Comparison of ENCODE assay signal across 8 mouse cellular contexts in genomic region chr7:99332774-99333480, GRCm38 (mm10). TPM values are rescaled to one million over a fixed set of nuclear protein-coding genes. Genes with fewer than 3 reads are reported as not detected.
DNase-seq lines count a peak whose midpoint lies in the region; ATAC-seq and TF ChIP-seq lines count a peak whose summit lies in the region.

No protein-coding gene starts in this region.

- no peak overlapping the region for H3ac ChIP-seq in C2C12 (ENCODE audit: control insufficient read depth, insufficient read length, low read depth)

- TF ChIP-seq CTCF in C2C12 (IDR thresholded peaks at IDR 0.05; ENCODE audit: control insufficient read depth, insufficient read depth, insufficient read length) = peak; percentile 82
- peak; percentile 84 for TF ChIP-seq CTCF in olfactory bulb, adult 2 months (IDR thresholded peaks at IDR 0.05; ENCODE audit: insufficient read depth, low read depth, low read length)

- WGBS in embryonic facial prominence, embryonic 15.5 days = 41% methylated on average over 12 of the region's 12 CpGs
- WGBS in heart, embryonic 12.5 days = 28% methylated on average over 12 of the region's 12 CpGs
- 37% methylated on average over 12 of the region's 12 CpGs for WGBS in kidney, embryonic 16.5 days
- 46% methylated on average over 12 of the region's 12 CpGs for WGBS in liver, embryonic 11.5 days
- 34% methylated on average over 12 of the region's 12 CpGs for WGBS in olfactory bulb, adult 2 months

- no peaks in the 10 kb centered on the region for H3K79me3 ChIP-seq in C2C12 (ENCODE audit: low read depth)

- no peak overlapping the region for H3K4me2 ChIP-seq in embryonic facial prominence, embryonic 15.5 days (replicated peaks)
- no peak overlapping the region for H3K4me2 ChIP-seq in heart, embryonic 12.5 days
- H3K4me2 ChIP-seq in kidney, embryonic 16.5 days (replicated peaks; ENCODE audit: low read depth, low read length) = no peak overlapping the region
- H3K4me2 ChIP-seq in liver, embryonic 11.5 days = no peak overlapping the region

- H3K4me3 ChIP-seq in C2C12 (ENCODE audit: insufficient read depth, poor library complexity, severe bottlenecking) = no peak overlapping the region
- H3K4me3 ChIP-seq in embryonic facial prominence, embryonic 15.5 days (replicated peaks) = no peak overlapping the region
- no peak overlapping the region for H3K4me3 ChIP-seq in heart, embryonic 12.5 days
- no peak overlapping the region for H3K4me3 ChIP-seq in kidney, embryonic 16.5 days (ENCODE audit: low read length)
- H3K4me3 ChIP-seq in liver, embryonic 11.5 days (ENCODE audit: low read depth, low read length) = no peak overlapping the region
- H3K4me3 ChIP-seq in olfactory bulb, adult 2 months (ENCODE audit: insufficient read depth, low read depth, low read length) = no peak overlapping the region

- no peaks in the 10 kb centered on the region for H3K79me2 ChIP-seq in C2C12 (ENCODE audit: control insufficient read depth, insufficient read depth)

- no peak overlapping the region for H3K9ac ChIP-seq in embryonic facial prominence, embryonic 15.5 days
- H3K9ac ChIP-seq in heart, embryonic 12.5 days = peak overlapping the region; percentile 62
- peak overlapping the region; percentile 39; the same call in 1 of the 2 replicates for H3K9ac ChIP-seq in kidney, embryonic 16.5 days (replicated peaks; ENCODE audit: low read length)
- H3K9ac ChIP-seq in liver, embryonic 11.5 days (ENCODE audit: low read depth, low read length) = no peak overlapping the region

- DNase-seq in adrenal gland, postnatal 4 days (ENCODE audit: low spot score in 2 of 2) = peak; percentile 75 to 83
- peak; percentile 74 for DNase-seq in liver, embryonic 11.5 days (ENCODE audit: low spot score)
- peak; percentile 52 for DNase-seq in testis, postnatal 14 days (ENCODE audit: low spot score)

- H3K4me1 ChIP-seq in embryonic facial prominence, embryonic 15.5 days = no peaks in the 10 kb centered on the region
- H3K4me1 ChIP-seq in heart, embryonic 12.5 days (replicated peaks) = peaks cover 8% of the 10 kb centered on the region; the same call in 1 of the 2 replicates
- H3K4me1 ChIP-seq in kidney, embryonic 16.5 days (ENCODE audit: insufficient read depth, low read length) = no peaks in the 10 kb centered on the region
- no peaks in the 10 kb centered on the region for H3K4me1 ChIP-seq in liver, embryonic 11.5 days (replicated peaks; ENCODE audit: control insufficient read depth, insufficient read depth, low read length)
- H3K4me1 ChIP-seq in olfactory bulb, adult 2 months (ENCODE audit: control insufficient read depth, insufficient read depth, low read length) = peaks cover 5% of the 10 kb centered on the region; the same call in 1 of the 2 replicates

- no peaks in the 10 kb centered on the region for H3K9me3 ChIP-seq in embryonic facial prominence, embryonic 15.5 days (replicated peaks)
- H3K9me3 ChIP-seq in heart, embryonic 12.5 days (replicated peaks) = no peaks in the 10 kb centered on the region
- H3K9me3 ChIP-seq in kidney, embryonic 16.5 days (ENCODE audit: low read length) = no peaks in the 10 kb centered on the region
- H3K9me3 ChIP-seq in liver, embryonic 11.5 days (ENCODE audit: control insufficient read depth, low read length) = no peaks in the 10 kb centered on the region

- H3K36me3 ChIP-seq in C2C12 (ENCODE audit: control insufficient read depth, insufficient read depth) = peaks cover 10% of the 10 kb centered on the region
- H3K36me3 ChIP-seq in embryonic facial prominence, embryonic 15.5 days = no peaks in the 10 kb centered on the region
- H3K36me3 ChIP-seq in heart, embryonic 12.5 days = no peaks in the 10 kb centered on the region
- H3K36me3 ChIP-seq in kidney, embryonic 16.5 days (ENCODE audit: insufficient read depth, low read length) = no peaks in the 10 kb centered on the region
- no peaks in the 10 kb centered on the region for H3K36me3 ChIP-seq in liver, embryonic 11.5 days (ENCODE audit: control insufficient read depth, insufficient read depth, low read length)

- no peak for TF ChIP-seq POLR2A in olfactory bulb, adult 2 months (IDR thresholded peaks at IDR 0.05; ENCODE audit: insufficient read depth, low read depth, low read length)

- 0 out of 2 replicates have a peak, but pooled peaks have one; percentile 77 for ATAC-seq in embryonic facial prominence, embryonic 15.5 days (ENCODE audit: insufficient number of reproducible peaks, low FRiP score, low TSS enrichment, low read depth)
- 0 out of 2 replicates have a peak, but pooled peaks have one; percentile 42 for ATAC-seq in heart, embryonic 12.5 days (ENCODE audit: insufficient number of reproducible peaks, low FRiP score)
- peak; percentile 90 for ATAC-seq in kidney, embryonic 16.5 days (ENCODE audit: low FRiP score, low TSS enrichment)
- ATAC-seq in liver, embryonic 11.5 days (replicated peaks; ENCODE audit: low FRiP score) = no peak

- H3K27ac ChIP-seq in embryonic facial prominence, embryonic 15.5 days (replicated peaks) = no peak overlapping the region
- no peak overlapping the region for H3K27ac ChIP-seq in heart, embryonic 12.5 days (ENCODE audit: poor library complexity, severe bottlenecking)
- H3K27ac ChIP-seq in kidney, embryonic 16.5 days (ENCODE audit: low read length) = no peak overlapping the region
- H3K27ac ChIP-seq in liver, embryonic 11.5 days (ENCODE audit: low read depth, low read length) = no peak overlapping the region
- no peak overlapping the region for H3K27ac ChIP-seq in olfactory bulb, adult 2 months (ENCODE audit: insufficient read depth, low read depth, low read length)

- no peaks in the 10 kb centered on the region for H3K27me3 ChIP-seq in C2C12 (ENCODE audit: control insufficient read depth, insufficient read depth, insufficient read length)
- no peaks in the 10 kb centered on the region for H3K27me3 ChIP-seq in embryonic facial prominence, embryonic 15.5 days
- peaks cover 6% of the 10 kb centered on the region; the same call in 1 of the 2 replicates for H3K27me3 ChIP-seq in heart, embryonic 12.5 days (replicated peaks)
- H3K27me3 ChIP-seq in kidney, embryonic 16.5 days (ENCODE audit: insufficient read depth, low read length) = no peaks in the 10 kb centered on the region
- no peaks in the 10 kb centered on the region for H3K27me3 ChIP-seq in liver, embryonic 11.5 days (replicated peaks; ENCODE audit: control insufficient read depth, insufficient read depth, low read length)

TF ChIP-seq in C2C12, 6 proteins besides CTCF, POLR2A, EP300 and RAD21:
- TF ChIP-seq MYOD1 (IDR thresholded peaks at IDR 0.05; ENCODE audit: control insufficient read depth, insufficient read length, low read depth) = no peak
TF ChIP-seq in C2C12: peak in this region for 0.

RNA-seq across cellular contexts. Expression of gene Serpinh1, which starts 20.1 kb away (rescaled TPM):
- 1,202 TPM for polyA plus RNA-seq in C2C12 (2012; fragmentation: generic; extraction: Trizol)
- 100 to 1,000 TPM; 366 to 430 TPM for total RNA-seq in adrenal gland, postnatal 4 days (2021)
- polyA plus RNA-seq in embryonic facial prominence, embryonic 15.5 days (2015; fragmentation: Nextera tagmentation; extraction: Ambion mirVana) = 2,130 and 2,205 TPM in 2 replicates
- 1,302 and 1,316 TPM in 2 replicates for polyA plus RNA-seq in heart, embryonic 12.5 days (2016; fragmentation: Nextera tagmentation; extraction: Ambion mirVana)
- 1,752 and 1,857 TPM in 2 replicates for polyA plus RNA-seq in kidney, embryonic 16.5 days (2015; fragmentation: Nextera tagmentation; extraction: Ambion mirVana)
- polyA plus RNA-seq in liver, embryonic 11.5 days (2014; fragmentation: Nextera tagmentation; extraction: Ambion mirVana) = 224 and 232 TPM in 2 replicates
- polyA plus RNA-seq in olfactory bulb, adult 2 months (2012; ENCODE audit: insufficient read depth, insufficient read length, low replicate concordance, missing spikeins) = not detected in 2 replicates

RNA-seq across cellular contexts. Expression of gene Gdpd5, which starts 48.3 kb away (rescaled TPM):
- polyA plus RNA-seq in C2C12 (2012; fragmentation: generic; extraction: Trizol) = 3.6 TPM
- total RNA-seq in adrenal gland, postnatal 4 days (2021) = 10 to 100 TPM; 18.4 to 23.4 TPM
- 15.1 and 17.5 TPM in 2 replicates for polyA plus RNA-seq in embryonic facial prominence, embryonic 15.5 days (2015; fragmentation: Nextera tagmentation; extraction: Ambion mirVana)
- polyA plus RNA-seq in heart, embryonic 12.5 days (2016; fragmentation: Nextera tagmentation; extraction: Ambion mirVana) = 28.5 and 28.8 TPM in 2 replicates
- 20.5 TPM in 2 replicates for polyA plus RNA-seq in kidney, embryonic 16.5 days (2015; fragmentation: Nextera tagmentation; extraction: Ambion mirVana)
- 5.7 and 7.5 TPM in 2 replicates for polyA plus RNA-seq in liver, embryonic 11.5 days (2014; fragmentation: Nextera tagmentation; extraction: Ambion mirVana)
- polyA plus RNA-seq in olfactory bulb, adult 2 months (2012; ENCODE audit: insufficient read depth, insufficient read length, low replicate concordance, missing spikeins) = not detected in 2 replicates

Comparison
In these comparisons a context has a peak if more than half of its experiments do, and no peak if none do; other contexts are left out.
1. H3K9ac ChIP-seq: peak in heart, embryonic 12.5 days (single experiment) and kidney, embryonic 16.5 days (single experiment); none in embryonic facial prominence, embryonic 15.5 days (single experiment) and liver, embryonic 11.5 days (single experiment).
2. Peak in every context shown above with its lines, with median percentiles within 50 percentile points of each other: DNase-seq.